Mouse (Mus musculus) CH12.LX (cell line): ENCODE results near the gene Rpl18.

Experiments used
- CHD1 ChIP-seq: IDR thresholded peaks from 2 replicates; pipeline ENCODE4 v1.6.1; 2012; ENCODE audit warnings: low read depth, low read length, improper control_type of control experiment, inconsistent platforms
- CTCF ChIP-seq, 2 experiments: IDR thresholded peaks in 1 of 2; conservative IDR thresholded peaks in 1 of 2; 2 replicates each; pipeline ENCODE4 v1.5.1; 2011 to 2012; ENCODE audit warnings: low read depth in 2 of 2, low read length in 2 of 2, improper control_type of control experiment in 1 of 2, inconsistent platforms in 1 of 2, mild to moderate bottlenecking in 1 of 2, moderate library complexity in 1 of 2
- E2F4 ChIP-seq: IDR thresholded peaks from 2 replicates; pipeline ENCODE4 v1.6.1; 2011; ENCODE audit warnings: low read depth, low read length, improper control_type of control experiment; ENCODE audit not compliant: insufficient replicate concordance
- ELF1 ChIP-seq: IDR thresholded peaks from 2 replicates; pipeline ENCODE4 v1.6.1; 2014; ENCODE audit warnings: low read depth, mild to moderate bottlenecking, inconsistent platforms, low read length, improper control_type of control experiment
- EP300 ChIP-seq: IDR thresholded peaks from 2 replicates; pipeline ENCODE4 v1.6.1; 2011; ENCODE audit warnings: low read length, improper control_type of control experiment
- JUND ChIP-seq: conservative IDR thresholded peaks from 2 replicates; pipeline ENCODE4 v1.6.1; 2011; ENCODE audit warnings: low read depth, low read length, improper control_type of control experiment
- POLR2A ChIP-seq: IDR thresholded peaks from 2 replicates; pipeline ENCODE4 v1.6.1; 2011; ENCODE audit warnings: low read depth, mild to moderate bottlenecking, improper control_type of control experiment, low read length
- TCF12 ChIP-seq: IDR thresholded peaks from 2 replicates; pipeline ENCODE4 v1.6.1; 2014; ENCODE audit warnings: low read depth, mild to moderate bottlenecking, inconsistent platforms, low read length, improper control_type of control experiment
- UBTF ChIP-seq: IDR thresholded peaks from 2 replicates; pipeline ENCODE4 v1.6.1; 2012; ENCODE audit warnings: low read depth, mild to moderate bottlenecking, inconsistent platforms, low read length, improper control_type of control experiment, moderate library complexity

DNA sequence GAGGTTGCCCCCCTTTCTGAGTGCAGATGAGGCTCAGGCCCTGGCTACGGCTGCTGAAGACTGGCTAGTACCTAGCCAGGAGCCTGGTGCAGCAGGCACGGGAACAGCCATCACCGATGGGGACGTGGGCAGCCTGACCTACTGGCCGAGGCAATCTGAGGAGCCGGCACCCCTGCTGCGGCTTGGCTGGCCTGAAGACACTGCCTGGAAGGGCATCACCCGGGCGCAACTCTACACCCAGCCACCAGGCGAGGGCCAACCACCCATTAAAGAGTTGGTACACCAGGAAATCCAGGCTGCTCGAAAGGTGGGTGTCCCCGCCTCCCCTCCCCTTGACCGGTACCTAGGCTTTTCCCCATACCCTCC is 7.1 kb downstream of the Rpl18 start:
- TF ChIP-seq TCF12 (no peak), JUND (no peak), E2F4 (no peak), CTCF (conservative IDR thresholded peaks at IDR 0.05 in 1 of 2, IDR thresholded peaks at IDR 0.05 in 1 of 2; ENCODE audit: low read depth in 2 of 2, low read length in 2 of 2) (no peak), EP300 (no peak), CHD1 (no peak), ELF1 (no peak), UBTF (no peak), POLR2A (no peak)
